ENCODE assay signal across 8 mouse cellular contexts in genomic region chr2:32750887-32751664, GRCm38 (mm10). TPM values are rescaled to one million over a fixed set of nuclear protein-coding genes. Genes with fewer than 3 reads are reported as not detected.
DNase-seq lines count a peak whose midpoint lies in the region; ATAC-seq and TF ChIP-seq lines count a peak whose summit lies in the region.

No protein-coding gene starts in this region.

- peak overlapping the region; percentile 35; the same call in 1 of the 2 replicates for H3K27ac ChIP-seq in embryonic facial prominence, embryonic 11.5 days (replicated peaks; ENCODE audit: low read depth, low read length)
- H3K27ac ChIP-seq in hindbrain, embryonic 12.5 days = peak overlapping the region; percentile 88
- H3K27ac ChIP-seq in limb, embryonic 14.5 days (replicated peaks; ENCODE audit: low read depth, low read length) = no peak overlapping the region
- no peak overlapping the region for H3K27ac ChIP-seq in midbrain, embryonic 16.5 days (ENCODE audit: low read length)

- no peaks in the 10 kb centered on the region for H3K9me3 ChIP-seq in embryonic facial prominence, embryonic 11.5 days (replicated peaks; ENCODE audit: control insufficient read depth, low read length)
- no peaks in the 10 kb centered on the region for H3K9me3 ChIP-seq in hindbrain, embryonic 12.5 days (replicated peaks)
- no peaks in the 10 kb centered on the region for H3K9me3 ChIP-seq in limb, embryonic 14.5 days (ENCODE audit: control insufficient read depth, low read length)
- H3K9me3 ChIP-seq in midbrain, embryonic 16.5 days (replicated peaks; ENCODE audit: control insufficient read depth, low read length, poor library complexity, severe bottlenecking) = no peaks in the 10 kb centered on the region

- 3% methylated on average over 31 of the region's 31 CpGs for WGBS in embryonic facial prominence, embryonic 11.5 days
- WGBS in hindbrain, embryonic 12.5 days = 7% methylated on average over 31 of the region's 31 CpGs
- WGBS in limb, embryonic 14.5 days = 6% methylated on average over 31 of the region's 31 CpGs
- 11% methylated on average over 31 of the region's 31 CpGs for WGBS in midbrain, embryonic 16.5 days

- peak; percentile 85 for ATAC-seq in embryonic facial prominence, embryonic 11.5 days (replicated peaks; ENCODE audit: insufficient number of reproducible peaks, low FRiP score, low TSS enrichment, low read depth)
- ATAC-seq in hindbrain, embryonic 12.5 days (ENCODE audit: low FRiP score) = peak; percentile 87
- ATAC-seq in limb, embryonic 14.5 days (ENCODE audit: low FRiP score, low read depth) = peak; percentile 78
- ATAC-seq in midbrain, embryonic 16.5 days = peak; percentile 78

- peak overlapping the region; percentile 26 for H3K9ac ChIP-seq in embryonic facial prominence, embryonic 11.5 days (replicated peaks; ENCODE audit: low read length)
- H3K9ac ChIP-seq in hindbrain, embryonic 12.5 days = peak overlapping the region; percentile 63
- peak overlapping the region; percentile 34; the same call in 1 of the 2 replicates for H3K9ac ChIP-seq in limb, embryonic 14.5 days (ENCODE audit: low read depth, low read length, severe bottlenecking)
- H3K9ac ChIP-seq in midbrain, embryonic 16.5 days (ENCODE audit: low read depth, low read length) = no peak overlapping the region

- TF ChIP-seq POLR2A in limb, embryonic 14.5 days (IDR thresholded peaks at IDR 0.05; ENCODE audit: borderline replicate concordance, extremely low read depth, insufficient read depth, insufficient read length) = no peak

- peaks cover 4% of the 10 kb centered on the region; the same call in 1 of the 2 replicates for H3K4me1 ChIP-seq in embryonic facial prominence, embryonic 11.5 days (ENCODE audit: control insufficient read depth, insufficient read depth, low read length)
- H3K4me1 ChIP-seq in hindbrain, embryonic 12.5 days = peaks cover 24% of the 10 kb centered on the region
- H3K4me1 ChIP-seq in limb, embryonic 14.5 days (ENCODE audit: control insufficient read depth, insufficient read depth, low read length) = peaks cover 9% of the 10 kb centered on the region
- H3K4me1 ChIP-seq in midbrain, embryonic 16.5 days (ENCODE audit: control insufficient read depth, insufficient read depth, low read length) = peaks cover 10% of the 10 kb centered on the region

- H3K36me3 ChIP-seq in embryonic facial prominence, embryonic 11.5 days (replicated peaks; ENCODE audit: control insufficient read depth, insufficient read depth, low read depth, low read length) = peaks cover 4% of the 10 kb centered on the region; the same call in 1 of the 2 replicates
- H3K36me3 ChIP-seq in hindbrain, embryonic 12.5 days = peaks cover 52% of the 10 kb centered on the region
- peaks cover 37% of the 10 kb centered on the region for H3K36me3 ChIP-seq in limb, embryonic 14.5 days (ENCODE audit: control insufficient read depth, insufficient read depth, low read length)
- H3K36me3 ChIP-seq in midbrain, embryonic 16.5 days (ENCODE audit: control insufficient read depth, insufficient read depth, low read length) = peaks cover 48% of the 10 kb centered on the region

- peak; percentile 74 for DNase-seq in Muller cell, postnatal 12 days (ENCODE audit: inconsistent ontology term)
- peak; percentile 80 for DNase-seq in embryonic facial prominence, embryonic 11.5 days (ENCODE audit: low spot score)
- peak; percentile 44 for DNase-seq in limb, embryonic 14.5 days (ENCODE audit: low spot score)
- DNase-seq in frontal cortex, adult 2 months (ENCODE audit: extremely low spot score in 1 of 2, low spot score in 1 of 2) = no peak
- no peak for DNase-seq in thymus, postnatal 4 days
- DNase-seq in thymus, postnatal 25 days = no peak

- peak overlapping the region; percentile 34 for H3K4me3 ChIP-seq in embryonic facial prominence, embryonic 11.5 days (ENCODE audit: low read depth, low read length)
- H3K4me3 ChIP-seq in hindbrain, embryonic 12.5 days = peak overlapping the region; percentile 35
- peak overlapping the region; percentile 35 for H3K4me3 ChIP-seq in limb, embryonic 14.5 days (replicated peaks; ENCODE audit: low read length)
- no peak overlapping the region; the same call in 1 of the 2 replicates for H3K4me3 ChIP-seq in midbrain, embryonic 16.5 days (ENCODE audit: low read depth, low read length)

- H3K27me3 ChIP-seq in embryonic facial prominence, embryonic 11.5 days (ENCODE audit: control insufficient read depth, insufficient read depth, low read length) = no peaks in the 10 kb centered on the region
- no peaks in the 10 kb centered on the region for H3K27me3 ChIP-seq in hindbrain, embryonic 12.5 days
- H3K27me3 ChIP-seq in limb, embryonic 14.5 days (ENCODE audit: control insufficient read depth, insufficient read depth, low read length) = no peaks in the 10 kb centered on the region
- no peaks in the 10 kb centered on the region for H3K27me3 ChIP-seq in midbrain, embryonic 16.5 days (ENCODE audit: control insufficient read depth, insufficient read depth, low read depth, low read length)

- peak overlapping the region; percentile 64 for H3K4me2 ChIP-seq in embryonic facial prominence, embryonic 11.5 days (ENCODE audit: low read depth, low read length)
- H3K4me2 ChIP-seq in hindbrain, embryonic 12.5 days (replicated peaks) = peak overlapping the region; percentile 57
- peak overlapping the region; percentile 60 for H3K4me2 ChIP-seq in limb, embryonic 14.5 days (replicated peaks; ENCODE audit: low read depth, low read length, severe bottlenecking)
- peak overlapping the region; percentile 29 for H3K4me2 ChIP-seq in midbrain, embryonic 16.5 days (ENCODE audit: low read length)

RNA-seq across cellular contexts. Expression of gene Tor2a, which starts 6.0 kb away (rescaled TPM):
- polyA plus RNA-seq in embryonic facial prominence, embryonic 11.5 days (2014; fragmentation: Nextera tagmentation; extraction: Ambion mirVana) = 47.8 and 54.3 TPM in 2 replicates
- polyA plus RNA-seq in hindbrain, embryonic 12.5 days (2016; fragmentation: Nextera tagmentation; extraction: Ambion mirVana) = 52.1 and 55.9 TPM in 2 replicates
- 82.6 and 169 TPM in 2 replicates for polyA plus RNA-seq in limb, embryonic 14.5 days (2012; rRNA removed)
- polyA plus RNA-seq in limb, embryonic 14.5 days (2014; fragmentation: Nextera tagmentation; extraction: Ambion mirVana) = 81.2 and 86.2 TPM in 2 replicates
- polyA plus RNA-seq in midbrain, embryonic 16.5 days (2015; fragmentation: Nextera tagmentation; extraction: Ambion mirVana) = 46.9 and 48.5 TPM in 2 replicates
- 60.0 and 69.0 TPM in 2 replicates for polyA plus RNA-seq in frontal cortex, adult 2 months (2012; rRNA removed)

RNA-seq across cellular contexts. Expression of gene 6330409D20Rik, which starts 10.3 kb away (rescaled TPM):
- polyA plus RNA-seq in embryonic facial prominence, embryonic 11.5 days (2014; fragmentation: Nextera tagmentation; extraction: Ambion mirVana) = 0.31 and 0.75 TPM in 2 replicates
- polyA plus RNA-seq in hindbrain, embryonic 12.5 days (2016; fragmentation: Nextera tagmentation; extraction: Ambion mirVana) = 1.6 and 2.0 TPM in 2 replicates
- 0.14 and 0.15 TPM in 2 replicates for polyA plus RNA-seq in limb, embryonic 14.5 days (2012; rRNA removed)
- not detected in 2 replicates for polyA plus RNA-seq in limb, embryonic 14.5 days (2014; fragmentation: Nextera tagmentation; extraction: Ambion mirVana)
- polyA plus RNA-seq in midbrain, embryonic 16.5 days (2015; fragmentation: Nextera tagmentation; extraction: Ambion mirVana) = 3.2 and 3.5 TPM in 2 replicates
- polyA plus RNA-seq in frontal cortex, adult 2 months (2012; rRNA removed) = 3.2 and 3.5 TPM in 2 replicates

RNA-seq across cellular contexts. Expression of gene Ttc16, which starts 24.4 kb away (rescaled TPM):
- polyA plus RNA-seq in embryonic facial prominence, embryonic 11.5 days (2014; fragmentation: Nextera tagmentation; extraction: Ambion mirVana) = 0.24 TPM in 1 of 2 replicates, not detected in the other
- 0.63 and 1.1 TPM in 2 replicates for polyA plus RNA-seq in hindbrain, embryonic 12.5 days (2016; fragmentation: Nextera tagmentation; extraction: Ambion mirVana)
- 0.47 and 0.70 TPM in 2 replicates for polyA plus RNA-seq in limb, embryonic 14.5 days (2012; rRNA removed)
- 0.12 and 0.15 TPM in 2 replicates for polyA plus RNA-seq in limb, embryonic 14.5 days (2014; fragmentation: Nextera tagmentation; extraction: Ambion mirVana)
- polyA plus RNA-seq in midbrain, embryonic 16.5 days (2015; fragmentation: Nextera tagmentation; extraction: Ambion mirVana) = 0.68 and 0.80 TPM in 2 replicates
- polyA plus RNA-seq in frontal cortex, adult 2 months (2012; rRNA removed) = 1.7 and 1.9 TPM in 2 replicates

RNA-seq across cellular contexts. Expression of gene Ptrh1, which starts 24.5 kb away (rescaled TPM):
- polyA plus RNA-seq in embryonic facial prominence, embryonic 11.5 days (2014; fragmentation: Nextera tagmentation; extraction: Ambion mirVana) = 3.8 and 5.7 TPM in 2 replicates
- 4.6 and 5.6 TPM in 2 replicates for polyA plus RNA-seq in hindbrain, embryonic 12.5 days (2016; fragmentation: Nextera tagmentation; extraction: Ambion mirVana)
- 11.3 and 11.5 TPM in 2 replicates for polyA plus RNA-seq in limb, embryonic 14.5 days (2012; rRNA removed)
- polyA plus RNA-seq in limb, embryonic 14.5 days (2014; fragmentation: Nextera tagmentation; extraction: Ambion mirVana) = 5.1 and 5.8 TPM in 2 replicates
- polyA plus RNA-seq in midbrain, embryonic 16.5 days (2015; fragmentation: Nextera tagmentation; extraction: Ambion mirVana) = 4.9 and 5.0 TPM in 2 replicates
- polyA plus RNA-seq in frontal cortex, adult 2 months (2012; rRNA removed) = 7.9 and 8.9 TPM in 2 replicates

RNA-seq across cellular contexts. Expression of gene Sh2d3c, which starts 30.2 kb away (rescaled TPM):
- polyA plus RNA-seq in embryonic facial prominence, embryonic 11.5 days (2014; fragmentation: Nextera tagmentation; extraction: Ambion mirVana) = 21.1 and 22.2 TPM in 2 replicates
- 33.5 and 34.8 TPM in 2 replicates for polyA plus RNA-seq in hindbrain, embryonic 12.5 days (2016; fragmentation: Nextera tagmentation; extraction: Ambion mirVana)
- 36.8 and 52.0 TPM in 2 replicates for polyA plus RNA-seq in limb, embryonic 14.5 days (2012; rRNA removed)
- 18.5 and 20.3 TPM in 2 replicates for polyA plus RNA-seq in limb, embryonic 14.5 days (2014; fragmentation: Nextera tagmentation; extraction: Ambion mirVana)
- 51.1 and 59.3 TPM in 2 replicates for polyA plus RNA-seq in midbrain, embryonic 16.5 days (2015; fragmentation: Nextera tagmentation; extraction: Ambion mirVana)
- polyA plus RNA-seq in frontal cortex, adult 2 months (2012; rRNA removed) = 28.1 and 28.6 TPM in 2 replicates

Comparison
In these comparisons a context has a peak if more than half of its experiments do, and no peak if none do; other contexts are left out.
1. DNase-seq: peak in Muller cell, postnatal 12 days (single experiment), embryonic facial prominence, embryonic 11.5 days (single experiment) and limb, embryonic 14.5 days (single experiment); none in frontal cortex, adult 2 months (0 of 2), thymus, postnatal 4 days (single experiment) and thymus, postnatal 25 days (single experiment).
2. H3K27ac ChIP-seq: peak in embryonic facial prominence, embryonic 11.5 days (single experiment) and hindbrain, embryonic 12.5 days (single experiment); none in limb, embryonic 14.5 days (single experiment) and midbrain, embryonic 16.5 days (single experiment).
3. Peak in every context shown above with its lines, with median percentiles within 50 percentile points of each other: ATAC-seq and H3K4me2 ChIP-seq.